Mouse (Mus musculus): ENCODE measurements around the gene 1700017B05Rik. TPM values are rescaled to one million over a fixed set of nuclear protein-coding genes. Genes with fewer than 3 reads are reported as not detected.

The 1700017B05Rik gene
- polyA plus RNA-seq, 1 experiment from 2014 or later = 27.8 TPM

- ATAC-seq (ENCODE audit: low FRiP score, low TSS enrichment) = no peak
- Histone ChIP-seq H3K9ac (ENCODE audit: low read depth, low read length) (no peak overlapping the region), H3K4me2 (replicated peaks; ENCODE audit: low read depth, low read length) (no peak overlapping the region), H3K9me3 (ENCODE audit: control insufficient read depth, low read length) (no peaks in the 10 kb centered on the region), H3K27ac (ENCODE audit: low read depth, low read length) (peak overlapping the region; percentile 24; the same call in 1 of the 2 replicates), H3K4me1 (ENCODE audit: control insufficient read depth, insufficient read depth, low read length) (peaks cover 23% of the 10 kb centered on the region), H3K4me3 (ENCODE audit: low read length) (no peak overlapping the region), H3K36me3 (ENCODE audit: control insufficient read depth, insufficient read depth, low read length) (no peaks in the 10 kb centered on the region), H3K27me3 (ENCODE audit: control insufficient read depth, insufficient read depth, low read length) (no peaks in the 10 kb centered on the region)
- 52% methylated on average over 4 of the region's 4 CpGs for WGBS
These were observed 17.0 kb upstream of the 1700017B05Rik start for GRCm38 (mm10) chr9:57279441-57279840.

DNA sequence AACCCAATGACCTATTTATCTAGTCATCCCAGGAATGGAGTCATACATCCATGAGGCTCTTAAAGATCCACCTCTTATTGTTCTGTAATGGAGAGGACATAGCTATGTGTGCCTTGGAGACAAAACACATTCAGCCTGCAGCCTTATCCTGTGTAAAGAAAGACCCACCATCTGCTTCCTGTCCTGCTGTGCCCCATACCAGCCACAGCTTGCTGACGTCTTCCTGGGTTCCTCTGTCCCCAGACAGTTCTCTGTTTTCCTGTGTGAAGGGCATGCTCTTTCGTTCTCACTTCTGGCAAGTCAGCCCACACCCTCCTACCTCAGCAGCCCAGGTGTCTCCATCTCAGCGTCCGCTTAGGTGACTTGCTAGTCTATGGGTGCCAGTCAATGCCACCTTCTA is 15.9 kb upstream of the 1700017B05Rik start:
- no peaks in the 10 kb centered on the region for H3K27me3 ChIP-seq (ENCODE audit: control insufficient read depth, insufficient read depth, low read length)
- H3K4me3 ChIP-seq (ENCODE audit: low read length) = no peak overlapping the region
- peaks cover 24% of the 10 kb centered on the region; the same call in 1 of the 2 replicates for H3K4me1 ChIP-seq (ENCODE audit: control insufficient read depth, insufficient read depth, low read length)
- no peak overlapping the region for H3K27ac ChIP-seq (ENCODE audit: low read depth, low read length)
- H3K36me3 ChIP-seq (ENCODE audit: control insufficient read depth, insufficient read depth, low read length) = no peaks in the 10 kb centered on the region
- H3K9ac ChIP-seq (ENCODE audit: low read depth, low read length) = no peak overlapping the region
- no peak overlapping the region for H3K4me2 ChIP-seq (replicated peaks; ENCODE audit: low read depth, low read length)
- WGBS = 57% methylated on average over 4 of the region's 4 CpGs
- no peaks in the 10 kb centered on the region for H3K9me3 ChIP-seq (ENCODE audit: control insufficient read depth, low read length)
- no peak for ATAC-seq (ENCODE audit: low FRiP score, low TSS enrichment)

DNA sequence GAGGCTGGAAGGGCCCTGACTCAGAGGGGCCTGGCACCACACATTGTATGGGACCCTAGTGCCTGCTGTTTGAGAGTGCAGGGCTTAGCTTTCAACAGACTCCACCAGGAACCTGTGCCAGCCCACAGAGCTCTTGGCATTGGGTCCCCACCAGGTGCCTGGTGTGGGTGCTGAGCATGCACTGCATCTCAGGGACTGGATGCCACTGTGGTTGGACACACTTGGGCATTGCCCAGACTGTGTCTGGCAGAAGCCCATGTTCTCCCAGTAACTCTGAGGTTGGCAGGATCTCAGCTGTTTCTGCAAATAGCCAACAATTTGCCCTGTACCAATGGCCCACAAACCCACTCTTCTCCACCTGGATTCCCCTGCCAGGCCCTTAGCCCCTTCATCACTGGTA is 13.9 kb upstream of the 1700017B05Rik start:
- Histone ChIP-seq H3K4me3 (ENCODE audit: low read length) (no peak overlapping the region), H3K27me3 (ENCODE audit: control insufficient read depth, insufficient read depth, low read length) (no peaks in the 10 kb centered on the region), H3K36me3 (ENCODE audit: control insufficient read depth, insufficient read depth, low read length) (no peaks in the 10 kb centered on the region), H3K4me1 (ENCODE audit: control insufficient read depth, insufficient read depth, low read length) (peaks cover 19% of the 10 kb centered on the region; the same call in 1 of the 2 replicates), H3K9me3 (ENCODE audit: control insufficient read depth, low read length) (no peaks in the 10 kb centered on the region), H3K9ac (ENCODE audit: low read depth, low read length) (no peak overlapping the region), H3K4me2 (replicated peaks; ENCODE audit: low read depth, low read length) (no peak overlapping the region), H3K27ac (ENCODE audit: low read depth, low read length) (no peak overlapping the region)
- ATAC-seq (ENCODE audit: low FRiP score, low TSS enrichment) = no peak

- peaks cover 34% of the 10 kb centered on the region for H3K4me1 ChIP-seq (ENCODE audit: control insufficient read depth, insufficient read depth, low read length)
- H3K27ac ChIP-seq (ENCODE audit: low read depth, low read length) = no peak overlapping the region
- no peaks in the 10 kb centered on the region for H3K27me3 ChIP-seq (ENCODE audit: control insufficient read depth, insufficient read depth, low read length)
- no peak overlapping the region for H3K9ac ChIP-seq (ENCODE audit: low read depth, low read length)
- no peak overlapping the region for H3K4me2 ChIP-seq (replicated peaks; ENCODE audit: low read depth, low read length)
- no peaks in the 10 kb centered on the region for H3K9me3 ChIP-seq (ENCODE audit: control insufficient read depth, low read length)
- ATAC-seq (ENCODE audit: low FRiP score, low TSS enrichment) = no peak
- H3K36me3 ChIP-seq (ENCODE audit: control insufficient read depth, insufficient read depth, low read length) = no peaks in the 10 kb centered on the region
- WGBS = 39% methylated on average over 6 of the region's 6 CpGs
- H3K4me3 ChIP-seq (ENCODE audit: low read length) = no peak overlapping the region
These were observed 11.5 kb upstream of the 1700017B05Rik start for GRCm38 (mm10) chr9:57273805-57274494.

GRCm38 (mm10) chr9:57272902-57273804 is 10.7 kb upstream of the 1700017B05Rik start:
- H3K4me2 ChIP-seq (replicated peaks; ENCODE audit: low read depth, low read length) = no peak overlapping the region
- no peaks in the 10 kb centered on the region for H3K36me3 ChIP-seq (ENCODE audit: control insufficient read depth, insufficient read depth, low read length)
- H3K27me3 ChIP-seq (ENCODE audit: control insufficient read depth, insufficient read depth, low read length) = no peaks in the 10 kb centered on the region
- H3K9me3 ChIP-seq (ENCODE audit: control insufficient read depth, low read length) = no peaks in the 10 kb centered on the region
- H3K27ac ChIP-seq (ENCODE audit: low read depth, low read length) = no peak overlapping the region
- 60% methylated on average over 8 of the region's 8 CpGs for WGBS
- ATAC-seq (ENCODE audit: low FRiP score, low TSS enrichment) = no peak
- no peak overlapping the region for H3K4me3 ChIP-seq (ENCODE audit: low read length)
- H3K4me1 ChIP-seq (ENCODE audit: control insufficient read depth, insufficient read depth, low read length) = peaks cover 38% of the 10 kb centered on the region
- no peak overlapping the region for H3K9ac ChIP-seq (ENCODE audit: low read depth, low read length)

DNA sequence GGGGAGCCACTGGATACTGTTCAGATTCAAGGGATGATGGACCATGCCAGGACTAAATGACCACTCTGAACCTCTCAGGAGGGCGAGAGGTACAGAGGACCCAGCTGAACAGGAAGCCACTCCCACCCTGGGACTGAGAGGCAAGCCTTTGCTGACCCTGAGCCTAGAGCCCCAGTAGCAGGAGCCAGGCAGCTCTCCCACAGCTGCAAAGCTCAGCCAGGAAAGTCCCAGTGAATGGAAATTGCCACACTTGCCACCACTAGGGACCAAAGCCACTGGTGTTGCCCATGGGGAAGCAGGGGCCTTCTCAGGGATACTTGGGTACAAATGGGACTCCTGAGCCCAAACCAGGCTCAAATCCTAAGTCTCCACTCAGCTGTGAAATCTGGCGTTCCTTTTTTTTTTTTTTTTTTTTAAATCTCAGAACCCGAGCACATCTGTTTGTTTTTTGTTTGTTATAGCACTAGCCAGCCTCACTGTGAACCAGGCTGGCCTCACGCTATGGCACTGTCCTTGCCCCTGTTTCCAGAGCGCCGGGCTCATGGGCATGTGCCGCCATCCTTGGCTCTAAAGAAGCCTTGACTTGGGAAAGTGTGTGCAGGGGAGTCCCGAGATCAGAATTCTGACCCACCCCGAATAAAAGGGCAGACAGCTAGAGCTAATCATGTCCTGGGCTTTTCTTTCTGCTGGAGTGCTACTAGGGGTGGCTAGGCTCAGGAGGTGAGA is 9.6 kb upstream of the 1700017B05Rik start:
- 56% methylated on average over 9 of the region's 9 CpGs for WGBS
- H3K9ac ChIP-seq (ENCODE audit: low read depth, low read length) = no peak overlapping the region
- H3K4me2 ChIP-seq (replicated peaks; ENCODE audit: low read depth, low read length) = no peak overlapping the region
- no peak overlapping the region for H3K4me3 ChIP-seq (ENCODE audit: low read length)
- no peak overlapping the region for H3K27ac ChIP-seq (ENCODE audit: low read depth, low read length)
- H3K27me3 ChIP-seq (ENCODE audit: control insufficient read depth, insufficient read depth, low read length) = no peaks in the 10 kb centered on the region
- no peaks in the 10 kb centered on the region for H3K36me3 ChIP-seq (ENCODE audit: control insufficient read depth, insufficient read depth, low read length)
- no peak for ATAC-seq (ENCODE audit: low FRiP score, low TSS enrichment)
- no peaks in the 10 kb centered on the region for H3K9me3 ChIP-seq (ENCODE audit: control insufficient read depth, low read length)
- H3K4me1 ChIP-seq (ENCODE audit: control insufficient read depth, insufficient read depth, low read length) = peaks cover 44% of the 10 kb centered on the region

DNA sequence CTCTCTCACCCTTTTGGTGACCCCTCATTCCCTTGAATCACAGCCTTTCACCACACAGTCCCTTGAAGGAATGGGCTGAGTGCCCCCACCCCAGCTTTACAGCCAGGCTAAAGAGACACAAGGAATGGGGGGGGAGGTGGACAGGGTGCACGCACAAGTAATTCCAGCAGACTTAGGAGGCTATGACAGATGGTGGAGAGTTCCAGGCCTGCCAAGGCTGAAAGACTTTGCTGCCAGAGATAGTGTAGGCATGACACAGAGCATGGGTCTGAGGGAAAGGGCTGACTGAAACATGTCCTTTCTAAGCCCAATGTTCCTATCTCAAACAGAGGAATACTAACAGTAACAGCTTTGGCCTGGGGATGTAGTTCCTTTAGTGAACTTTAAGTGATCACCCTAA is 8.7 kb upstream of the 1700017B05Rik start:
- H3K4me3 ChIP-seq (ENCODE audit: low read length) = no peak overlapping the region
- no peak overlapping the region for H3K4me2 ChIP-seq (replicated peaks; ENCODE audit: low read depth, low read length)
- no peaks in the 10 kb centered on the region for H3K9me3 ChIP-seq (ENCODE audit: control insufficient read depth, low read length)
- H3K9ac ChIP-seq (ENCODE audit: low read depth, low read length) = no peak overlapping the region
- no peak for ATAC-seq (ENCODE audit: low FRiP score, low TSS enrichment)
- no peaks in the 10 kb centered on the region for H3K36me3 ChIP-seq (ENCODE audit: control insufficient read depth, insufficient read depth, low read length)
- 16% methylated on average over 1 of the region's 1 CpGs for WGBS
- H3K4me1 ChIP-seq (ENCODE audit: control insufficient read depth, insufficient read depth, low read length) = peaks cover 44% of the 10 kb centered on the region
- no peaks in the 10 kb centered on the region for H3K27me3 ChIP-seq (ENCODE audit: control insufficient read depth, insufficient read depth, low read length)
- H3K27ac ChIP-seq (ENCODE audit: low read depth, low read length) = no peak overlapping the region

DNA sequence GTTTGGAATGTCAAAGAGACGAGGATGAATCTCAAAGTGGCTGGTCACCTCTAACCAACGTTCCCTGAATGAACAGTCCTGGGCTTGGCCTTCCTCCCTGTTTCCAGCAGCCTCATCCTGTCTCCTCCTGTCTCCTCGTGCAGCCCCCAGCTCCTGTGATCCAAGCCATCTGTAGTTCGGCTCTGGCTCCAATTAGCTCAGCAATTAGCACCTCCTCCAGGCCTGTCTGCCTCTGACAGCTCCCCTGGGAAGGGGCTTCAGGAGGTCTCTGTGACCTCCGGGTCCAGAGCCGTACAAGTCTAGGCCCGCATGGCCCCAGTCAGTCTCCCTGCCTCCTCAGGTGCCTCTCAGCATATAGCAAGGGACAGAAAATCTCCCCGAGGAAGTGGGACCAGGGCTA is 8.0 kb upstream of the 1700017B05Rik start:
- ATAC-seq (ENCODE audit: low FRiP score, low TSS enrichment) = 0 out of 2 replicates have a peak, but pooled peaks have one; percentile 29
- WGBS = 10% methylated on average over 8 of the region's 8 CpGs
- H3K4me1 ChIP-seq (ENCODE audit: control insufficient read depth, insufficient read depth, low read length) = peaks cover 44% of the 10 kb centered on the region
- no peak overlapping the region for H3K27ac ChIP-seq (ENCODE audit: low read depth, low read length)
- H3K9ac ChIP-seq (ENCODE audit: low read depth, low read length) = 0 out of 2 replicates have a peak overlapping the region, but pooled peaks have one; percentile 13
- H3K27me3 ChIP-seq (ENCODE audit: control insufficient read depth, insufficient read depth, low read length) = no peaks in the 10 kb centered on the region
- H3K9me3 ChIP-seq (ENCODE audit: control insufficient read depth, low read length) = no peaks in the 10 kb centered on the region
- no peak overlapping the region for H3K4me2 ChIP-seq (replicated peaks; ENCODE audit: low read depth, low read length)
- H3K4me3 ChIP-seq (ENCODE audit: low read length) = no peak overlapping the region
- no peaks in the 10 kb centered on the region for H3K36me3 ChIP-seq (ENCODE audit: control insufficient read depth, insufficient read depth, low read length)
